Comparison of ENCODE assay signal across 38 mouse cellular contexts in the genomic region with DNA sequence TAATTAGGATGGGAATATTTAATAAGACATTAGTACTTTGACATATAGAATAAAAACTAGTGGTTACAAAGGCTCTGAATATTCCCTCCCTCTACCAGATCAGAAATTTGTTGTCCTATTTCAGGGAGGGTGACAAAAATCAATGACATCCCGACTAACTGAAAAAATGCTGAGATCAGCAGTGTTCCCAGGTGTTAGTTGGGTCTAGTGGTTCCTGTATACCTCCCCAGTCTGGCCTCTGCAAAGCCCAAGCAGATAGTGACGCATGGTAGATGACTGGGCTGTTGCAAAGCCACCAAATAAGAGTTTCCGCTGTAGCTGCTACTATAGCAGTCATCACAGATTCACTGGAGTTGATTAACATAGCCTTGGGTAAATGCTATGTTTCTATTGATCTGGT. TPM values are rescaled to one million over a fixed set of nuclear protein-coding genes. Genes with fewer than 3 reads are reported as not detected.
"Had no signal": no experiment of that assay in that cellular context is flagged by ENCODE, and none has a peak within 500 bp of the region (broad histone marks: within the 10 kb centered on the region; RNA-seq: fewer than 3 reads in every experiment).

No protein-coding gene starts in this region.

- DNase-seq: left cerebral cortex, postnatal 4 days; liver; liver, embryonic 13.5 days; liver, postnatal 0 days; lung, adult 18-20 months; lung, adult 2 months; lung, embryonic 14.5 days; lung, postnatal 10 days; lung, postnatal 14 days; lung, postnatal 36 days; lung, postnatal 4 days; midbrain, embryonic 14.5 days had no signal

- H3K4me1 ChIP-seq: limb, embryonic 10.5 days; limb, embryonic 12.5 days; limb, embryonic 13.5 days; limb, embryonic 15.5 days; liver, embryonic 12.5 days; liver, embryonic 13.5 days; liver, embryonic 15.5 days; lung, embryonic 15.5 days; megakaryocyte, embryonic 14.5 days; midbrain, embryonic 10.5 days; midbrain, embryonic 12.5 days; midbrain, embryonic 13.5 days; midbrain, embryonic 15.5 days; neural tube, embryonic 12.5 days had no signal

- H3K27ac ChIP-seq: limb, embryonic 10.5 days; limb, embryonic 12.5 days; limb, embryonic 13.5 days; limb, embryonic 15.5 days; liver, embryonic 12.5 days; liver, embryonic 13.5 days; liver, embryonic 14.5 days; liver, embryonic 15.5 days; lung, embryonic 15.5 days; macrophage; midbrain, embryonic 10.5 days; midbrain, embryonic 12.5 days; midbrain, embryonic 13.5 days; midbrain, embryonic 15.5 days; neural tube, embryonic 12.5 days had no signal

- H3K4me3 ChIP-seq: limb, embryonic 10.5 days; limb, embryonic 12.5 days; limb, embryonic 13.5 days; limb, embryonic 15.5 days; liver, embryonic 12.5 days; liver, embryonic 13.5 days; liver, embryonic 15.5 days; lung, embryonic 15.5 days; megakaryocyte, embryonic 14.5 days; midbrain, embryonic 10.5 days; midbrain, embryonic 12.5 days; midbrain, embryonic 13.5 days; midbrain, embryonic 15.5 days; myocyte; neural tube, embryonic 12.5 days had no signal

- H3K36me3 ChIP-seq: limb, embryonic 10.5 days; limb, embryonic 12.5 days; limb, embryonic 13.5 days; limb, embryonic 15.5 days; liver, embryonic 12.5 days; liver, embryonic 13.5 days; liver, embryonic 15.5 days; lung, embryonic 15.5 days; midbrain, embryonic 10.5 days; midbrain, embryonic 12.5 days; midbrain, embryonic 13.5 days; midbrain, embryonic 15.5 days; neural tube, embryonic 12.5 days had no signal

- H3K9me3 ChIP-seq: limb, embryonic 10.5 days; limb, embryonic 12.5 days; limb, embryonic 13.5 days; limb, embryonic 15.5 days; liver, embryonic 15.5 days; lung, embryonic 15.5 days; midbrain, embryonic 10.5 days; midbrain, embryonic 12.5 days; midbrain, embryonic 13.5 days; midbrain, embryonic 15.5 days; neural tube, embryonic 12.5 days had no signal

- H3K9ac ChIP-seq: limb, embryonic 12.5 days; limb, embryonic 13.5 days; limb, embryonic 15.5 days; liver, embryonic 12.5 days; liver, embryonic 13.5 days; liver, embryonic 14.5 days; liver, embryonic 15.5 days; liver, postnatal 0 days; lung, embryonic 14.5 days; lung, embryonic 15.5 days; midbrain, embryonic 12.5 days; midbrain, embryonic 13.5 days; midbrain, embryonic 15.5 days; neural tube, embryonic 12.5 days had no signal

RNA-seq across cellular contexts. Expression of a gene that starts 59.9 kb away (rescaled TPM):
- total RNA-seq: left cerebral cortex, postnatal 10 days; left cerebral cortex, postnatal 14 days; left cerebral cortex, postnatal 25 days; left cerebral cortex, postnatal 36 days; left cerebral cortex, postnatal 4 days; liver, adult 2 months; megakaryocyte progenitor cell, adult 5-6 weeks; megakaryocyte, adult 5-6 weeks; megakaryocyte-erythroid progenitor cell, adult 5-6 weeks; midbrain, postnatal 0 days; monocyte, adult 5-6 weeks had no signal
